27 mouse cellular contexts compared by ENCODE assay signal in genomic region chr9:87529908-87530307, GRCm38 (mm10).
A peak's percentile ranks its signal among the peaks of the same experiment; 100 is the strongest.
DNase-seq lines count a peak whose midpoint lies in the region; ATAC-seq and TF ChIP-seq lines count a peak whose summit lies in the region.
"Had no signal": no experiment of that assay in that cellular context is flagged by ENCODE, and none has a peak within 500 bp of the region (broad histone marks: within the 10 kb centered on the region; RNA-seq: fewer than 3 reads in every experiment).

No protein-coding gene starts in this region.

- no peak for ATAC-seq in kidney, postnatal 0 days (replicated peaks; ENCODE audit: low FRiP score, low read depth)
- ATAC-seq: forebrain, embryonic 13.5 days; forebrain, embryonic 16.5 days; hindbrain, embryonic 16.5 days; Patski had no signal

- H3K4me1 ChIP-seq in kidney, postnatal 0 days (replicated peaks; ENCODE audit: insufficient read depth, low read length), result no peaks in the 10 kb centered on the region
- H3K4me1 ChIP-seq: embryonic facial prominence, embryonic 10.5 days; embryonic facial prominence, embryonic 13.5 days; forebrain, embryonic 10.5 days; forebrain, embryonic 13.5 days; heart, embryonic 12.5 days; heart, embryonic 15.5 days; hindbrain, embryonic 10.5 days; hindbrain, embryonic 13.5 days had no signal

- DNase-seq in kidney, postnatal 0 days (ENCODE audit: low spot score), result peak; percentile 20
- DNase-seq in kidney, adult 18-20 months, result no peak
- DNase-seq in NIH3T3 (ENCODE audit: low read depth), result peak; percentile 63
- peak; percentile 8 for DNase-seq in mesoderm, embryonic 11.5 days (ENCODE audit: low read depth, low spot score)
- no peak for DNase-seq in cerebellum, adult 11 months
- no peak for DNase-seq in embryo, embryonic 10.5 days (ENCODE audit: low spot score)
- DNase-seq: adrenal gland, postnatal 10 days; adrenal gland, postnatal 36 days; cerebellum, adult 2 months; cerebellum, adult 9-11 months; cerebellum, postnatal 25 days; embryo, embryonic 11 days; gastrocnemius, postnatal 14 days; heart, postnatal 10 days; heart, postnatal 36 days had no signal

- H3K27me3 ChIP-seq in kidney, postnatal 0 days (ENCODE audit: insufficient read depth, low read length), result no peaks in the 10 kb centered on the region
- H3K27me3 ChIP-seq: embryonic facial prominence, embryonic 13.5 days; forebrain, embryonic 13.5 days; heart, embryonic 12.5 days; heart, embryonic 15.5 days; hindbrain, embryonic 13.5 days; Patski had no signal

- H3K36me3 ChIP-seq in kidney, postnatal 0 days (ENCODE audit: insufficient read depth, low read length), result no peaks in the 10 kb centered on the region
- H3K36me3 ChIP-seq: embryonic facial prominence, embryonic 10.5 days; embryonic facial prominence, embryonic 13.5 days; forebrain, embryonic 10.5 days; heart, embryonic 12.5 days; heart, embryonic 15.5 days; hindbrain, embryonic 10.5 days; hindbrain, embryonic 13.5 days had no signal

- WGBS in kidney, postnatal 0 days, result 53% methylated on average over 2 of the region's 2 CpGs

- H3K4me3 ChIP-seq in kidney, postnatal 0 days (replicated peaks; ENCODE audit: low read depth, low read length), result no peak overlapping the region
- H3K4me3 ChIP-seq: embryonic facial prominence, embryonic 10.5 days; embryonic facial prominence, embryonic 13.5 days; erythroblast, embryonic 14.5 days; forebrain, embryonic 10.5 days; forebrain, embryonic 13.5 days; heart, embryonic 12.5 days; heart, embryonic 15.5 days; hindbrain, embryonic 10.5 days; hindbrain, embryonic 13.5 days had no signal

- TF ChIP-seq CTCF in kidney, postnatal 0 days (IDR thresholded peaks at IDR 0.05; ENCODE audit: low read depth), result no peak

- H3K4me2 ChIP-seq in kidney, postnatal 0 days (ENCODE audit: low read length), result no peak overlapping the region
- H3K4me2 ChIP-seq: embryonic facial prominence, embryonic 13.5 days; forebrain, embryonic 13.5 days; heart, embryonic 12.5 days; heart, embryonic 15.5 days; hindbrain, embryonic 13.5 days had no signal

- H3K27ac ChIP-seq in kidney, postnatal 0 days, result no peak overlapping the region
- H3K27ac ChIP-seq: embryonic facial prominence, embryonic 10.5 days; embryonic facial prominence, embryonic 13.5 days; forebrain, embryonic 10.5 days; forebrain, embryonic 13.5 days; heart, embryonic 15.5 days; hindbrain, embryonic 10.5 days; hindbrain, embryonic 13.5 days had no signal

- H3K9ac ChIP-seq in kidney, postnatal 0 days (ENCODE audit: low read depth, low read length), result no peak overlapping the region
- H3K9ac ChIP-seq: embryonic facial prominence, embryonic 13.5 days; forebrain, embryonic 13.5 days; heart, embryonic 12.5 days; heart, embryonic 15.5 days; hindbrain, embryonic 13.5 days had no signal

- no peaks in the 10 kb centered on the region for H3K9me3 ChIP-seq in kidney, postnatal 0 days (replicated peaks; ENCODE audit: low read length)
- H3K9me3 ChIP-seq: embryonic facial prominence, embryonic 10.5 days; embryonic facial prominence, embryonic 13.5 days; forebrain, embryonic 10.5 days; forebrain, embryonic 13.5 days; heart, embryonic 15.5 days; hindbrain, embryonic 10.5 days; hindbrain, embryonic 13.5 days had no signal

Comparison
In these comparisons a context has a peak if more than half of its experiments do, and no peak if none do; other contexts are left out.
1. DNase-seq: peak in kidney, postnatal 0 days (single experiment), NIH3T3 (single experiment) and mesoderm, embryonic 11.5 days (single experiment); none in kidney, adult 18-20 months (single experiment), cerebellum, adult 11 months (single experiment) and embryo, embryonic 10.5 days (single experiment).